Mouse (Mus musculus) lung, postnatal 0 days (tissue): ENCODE data around the gene Inpp5a.

Source experiments
- CTCF ChIP-seq: IDR thresholded peaks from 2 replicates; pipeline ENCODE4 v1.5.1; 2016; ENCODE audit warnings: antibody characterized with exemption, mild to moderate bottlenecking
- EP300 ChIP-seq: IDR thresholded peaks from 2 replicates; pipeline ENCODE4 v1.6.1; 2016; ENCODE audit warnings: antibody characterized with exemption, mild to moderate bottlenecking, control low read depth

DNA sequence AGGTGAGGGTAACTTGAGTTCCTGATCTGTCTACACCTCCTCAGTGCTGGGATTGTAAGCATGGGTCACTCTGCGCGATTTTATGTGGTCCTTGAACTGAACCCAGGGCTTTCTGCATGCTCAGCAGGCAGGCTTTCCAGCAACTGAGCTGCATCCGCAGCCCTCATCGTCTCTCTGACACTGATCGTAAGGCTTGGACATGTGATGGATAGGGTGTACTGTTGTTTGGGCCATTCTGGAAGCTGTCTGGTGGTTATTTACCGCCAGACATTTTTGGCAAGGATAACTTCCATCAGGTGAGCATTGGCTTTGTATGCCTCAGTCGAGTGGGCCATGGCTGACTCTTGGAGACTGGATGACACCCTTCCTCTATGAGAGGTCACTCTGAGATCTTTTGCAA, 48.0 kb downstream of the Inpp5a start:
- no peak for TF ChIP-seq CTCF
- no peak for TF ChIP-seq EP300
